Mouse (Mus musculus): Measurements from ENCODE around the gene Olfr983. TPM values are rescaled to one million over a fixed set of nuclear protein-coding genes. Genes with fewer than 3 reads are reported as not detected.

Gene Olfr983
- not detected in 3 replicates for total RNA-seq (2017)

GRCm38 (mm10) chr9:40093495-40093894 is at the start of gene Olfr983:
TSS of gene Olfr983 (minus strand) at chr9:40093595.
- no peak for ATAC-seq (replicated peaks; ENCODE audit: insufficient number of reproducible peaks, low FRiP score, low TSS enrichment, poor library complexity, severe bottlenecking)

- no peak for ATAC-seq (replicated peaks; ENCODE audit: insufficient number of reproducible peaks, low FRiP score, low TSS enrichment, poor library complexity, severe bottlenecking)
Measured at GRCm38 (mm10) chr9:40141544-40141943, 48.1 kb upstream of the Olfr983 start.

- ATAC-seq (replicated peaks; ENCODE audit: insufficient number of reproducible peaks, low FRiP score, low TSS enrichment, poor library complexity, severe bottlenecking): no peak
Measured at GRCm38 (mm10) chr9:40139484-40139883, 46.1 kb upstream of the Olfr983 start.

- no peak for ATAC-seq (replicated peaks; ENCODE audit: insufficient number of reproducible peaks, low FRiP score, low TSS enrichment, poor library complexity, severe bottlenecking)
Measured at GRCm38 (mm10) chr9:40136987-40137688, 43.7 kb upstream of the Olfr983 start.

- no peak for ATAC-seq (replicated peaks; ENCODE audit: insufficient number of reproducible peaks, low FRiP score, low TSS enrichment, poor library complexity, severe bottlenecking)
Measured at GRCm38 (mm10) chr9:40130556-40130955, 37.2 kb upstream of the Olfr983 start.

- ATAC-seq (replicated peaks; ENCODE audit: insufficient number of reproducible peaks, low FRiP score, low TSS enrichment, poor library complexity, severe bottlenecking): no peak
Measured at GRCm38 (mm10) chr9:40130084-40130483, 36.7 kb upstream of the Olfr983 start, which contains the start of gene Olfr985. TSS of gene Olfr985 (minus strand) at chr9:40130184.

- no peak for ATAC-seq (replicated peaks; ENCODE audit: insufficient number of reproducible peaks, low FRiP score, low TSS enrichment, poor library complexity, severe bottlenecking)
Measured at GRCm38 (mm10) chr9:40117287-40117659, 23.9 kb upstream of the Olfr983 start.

GRCm38 (mm10) chr9:40116645-40117286 is 23.4 kb upstream of the Olfr983 start:
- ATAC-seq (replicated peaks; ENCODE audit: insufficient number of reproducible peaks, low FRiP score, low TSS enrichment, poor library complexity, severe bottlenecking): no peak

- no peak for ATAC-seq (replicated peaks; ENCODE audit: insufficient number of reproducible peaks, low FRiP score, low TSS enrichment, poor library complexity, severe bottlenecking)
Measured at GRCm38 (mm10) chr9:40114106-40114505, 20.7 kb upstream of the Olfr983 start, which contains the start of gene Olfr984. TSS of gene Olfr984 (minus strand) at chr9:40114206.

GRCm38 (mm10) chr9:40094769-40095168 is 1.4 kb upstream of the Olfr983 start:
- no peak for ATAC-seq (replicated peaks; ENCODE audit: insufficient number of reproducible peaks, low FRiP score, low TSS enrichment, poor library complexity, severe bottlenecking)

- ATAC-seq (replicated peaks; ENCODE audit: insufficient number of reproducible peaks, low FRiP score, low TSS enrichment, poor library complexity, severe bottlenecking): no peak
Measured at GRCm38 (mm10) chr9:40073529-40073928, 19.9 kb downstream of the Olfr983 start, which contains the start of gene Olfr982. TSS of gene Olfr982 (plus strand) at chr9:40073829.

GRCm38 (mm10) chr9:40050138-40050537 is 43.3 kb downstream of the Olfr983 start:
- ATAC-seq (replicated peaks; ENCODE audit: insufficient number of reproducible peaks, low FRiP score, low TSS enrichment, poor library complexity, severe bottlenecking): no peak

Other genes with a start within 250 kb of the Olfr983 start
- gene Olfr972, start 227.2 kb downstream of the Olfr983 start, total RNA-seq (2017): not detected in 3 replicates
- gene Olfr229, start 186.3 kb downstream of the Olfr983 start, total RNA-seq (2017): not detected in 3 replicates
- gene Olfr974, start 156.1 kb downstream of the Olfr983 start, total RNA-seq (2017): not detected in 3 replicates
- gene Olfr975, start 141.5 kb downstream of the Olfr983 start, total RNA-seq (2017): not detected in 3 replicates
- gene Olfr976, start 132.5 kb downstream of the Olfr983 start, total RNA-seq (2017): not detected in 3 replicates
- not detected in 3 replicates for gene Olfr978, start 101.5 kb downstream of the Olfr983 start, total RNA-seq (2017)
- not detected in 3 replicates for gene Olfr979, start 90.1 kb downstream of the Olfr983 start, total RNA-seq (2017)
- not detected in 3 replicates for gene Olfr980, start 84.0 kb downstream of the Olfr983 start, total RNA-seq (2017)
- not detected in 3 replicates for gene Olfr981, start 72.1 kb downstream of the Olfr983 start, total RNA-seq (2017)
- not detected in 3 replicates for gene Olfr982, start 19.8 kb downstream of the Olfr983 start, total RNA-seq (2017)
- gene Olfr984, start 20.6 kb upstream of the Olfr983 start, total RNA-seq (2017): not detected in 3 replicates
- not detected in 3 replicates for gene Olfr985, start 36.6 kb upstream of the Olfr983 start, total RNA-seq (2017)
- not detected in 3 replicates for gene Tmem225, start 54.5 kb upstream of the Olfr983 start, total RNA-seq (2017)
- gene Olfr986, start 87.3 kb upstream of the Olfr983 start, total RNA-seq (2017): not detected in 3 replicates
- 1.5 to 3.0 TPM (median 2.8 TPM) in 3 replicates for gene Zfp202, start 98.7 kb upstream of the Olfr983 start, total RNA-seq (2017)
- not detected in 3 replicates for gene Scn3b, start 175.6 kb upstream of the Olfr983 start, total RNA-seq (2017)